Mouse (Mus musculus) forebrain, embryonic 14.5 days (tissue): ENCODE data around the gene Abca1. TPM values are rescaled to one million over a fixed set of nuclear protein-coding genes. Genes with fewer than 3 reads are reported as not detected.

Source experiments
- ATAC-seq: fragments of 200-750 bp; cut with Nextera tagmentation; 2 replicates; pipeline ENCODE4 v1.8.0; 2017; ENCODE audit warnings: mild to moderate bottlenecking, moderate library complexity
- DNase-seq: peaks from one replicate; pipeline ENCODE4 v3.0.0-alpha.2; 2015; ENCODE audit warnings: low spot score
- H3K27ac ChIP-seq: fragments of 300-500 bp; sonication (generic); 2 replicates; pipeline ENCODE4 v1.5.1; 2014; ENCODE audit warnings: low read depth, mild to moderate bottlenecking, control low read depth, low read length, moderate library complexity
- H3K27me3 ChIP-seq: fragments of 300-500 bp; sonication (generic); replicated peaks from 2 replicates; pipeline ENCODE4 v1.6.1; 2014; ENCODE audit warnings: low read length, control low read depth, mixed read lengths; ENCODE audit not compliant: control insufficient read depth, insufficient read depth
- H3K36me3 ChIP-seq: fragments of 300-500 bp; sonication (generic); 2 replicates; pipeline ENCODE4 v1.6.1; 2014; ENCODE audit warnings: low read length, control low read depth; ENCODE audit not compliant: control insufficient read depth, insufficient read depth
- H3K4me1 ChIP-seq: fragments of 300-500 bp; sonication (generic); 2 replicates; pipeline ENCODE4 v1.6.1; 2014; ENCODE audit warnings: antibody characterized with exemption, low read length, control low read depth; ENCODE audit not compliant: control insufficient read depth, insufficient read depth
- H3K4me2 ChIP-seq: fragments of 300-500 bp; sonication (generic); 2 replicates; pipeline ENCODE4 v1.6.1; 2014; ENCODE audit warnings: mild to moderate bottlenecking, control low read depth, low read length
- H3K4me3 ChIP-seq: fragments of 300-500 bp; sonication (generic); 2 replicates; pipeline ENCODE4 v1.5.1; 2014; ENCODE audit warnings: low read depth, low read length, control low read depth
- H3K9ac ChIP-seq: fragments of 300-500 bp; sonication (generic); 2 replicates; pipeline ENCODE4 v1.6.1; 2014; ENCODE audit warnings: mild to moderate bottlenecking, low read length, control low read depth, moderate library complexity
- H3K9me3 ChIP-seq: fragments of 300-500 bp; sonication (generic); replicated peaks from 2 replicates; pipeline ENCODE4 v1.6.1; 2016; ENCODE audit warnings: low read length, control low read depth, mixed read lengths; ENCODE audit not compliant: control insufficient read depth
- WGBS: fragments of 180-500 bp; shearing (Covaris S2); extraction: QIAGEN DNeasy Blood & Tissue Kit; methylation state at CpG from one replicate; pipeline ENCODE4 v1.1.7; 2014; 5-methylcytosine and 5-hydroxymethylcytosine counted together
- polyA plus RNA-seq: library from polyadenylated mRNA; unstranded; fragments of >200 nt; fragmentation: Nextera tagmentation; extraction: Ambion mirVana; gene quantifications from 2 replicates; pipeline ENCODE4 v1.2.1, GENCODE M21; 2014

Abca1 gene
- polyA plus RNA-seq, 1 experiment from 2014 or later, result 9.6 TPM

DNA sequence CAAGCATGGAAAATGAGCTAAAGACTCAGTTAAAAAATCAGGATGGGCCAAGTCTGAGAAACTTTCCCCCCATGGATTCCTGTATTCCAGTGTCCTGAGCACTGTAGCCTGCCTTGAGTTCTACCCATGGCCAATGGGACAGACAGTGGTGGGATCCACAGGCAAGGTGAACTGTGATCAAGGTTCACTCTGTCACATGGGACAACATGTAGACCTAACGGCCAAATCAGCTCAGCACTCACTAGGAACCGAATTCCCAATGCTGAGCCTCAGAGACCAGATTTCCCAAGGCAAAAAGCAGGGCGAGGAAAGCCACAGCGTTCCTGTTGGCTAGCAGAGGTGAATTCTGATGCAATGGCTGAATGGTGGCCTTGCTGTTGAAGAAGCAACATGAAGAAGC is 64.8 kb downstream of the Abca1 start:
- ATAC-seq, result no peak
- Histone ChIP-seq H3K4me1 (no peaks in the 10 kb centered on the region), H3K36me3 (no peaks in the 10 kb centered on the region), H3K4me3 (no peak overlapping the region), H3K27ac (no peak overlapping the region), H3K9ac (no peak overlapping the region), H3K4me2 (no peak overlapping the region), H3K27me3 (no peaks in the 10 kb centered on the region), H3K9me3 (no peaks in the 10 kb centered on the region)
- 89% methylated on average over 4 of the region's 4 CpGs for WGBS
- no peak for DNase-seq

DNA sequence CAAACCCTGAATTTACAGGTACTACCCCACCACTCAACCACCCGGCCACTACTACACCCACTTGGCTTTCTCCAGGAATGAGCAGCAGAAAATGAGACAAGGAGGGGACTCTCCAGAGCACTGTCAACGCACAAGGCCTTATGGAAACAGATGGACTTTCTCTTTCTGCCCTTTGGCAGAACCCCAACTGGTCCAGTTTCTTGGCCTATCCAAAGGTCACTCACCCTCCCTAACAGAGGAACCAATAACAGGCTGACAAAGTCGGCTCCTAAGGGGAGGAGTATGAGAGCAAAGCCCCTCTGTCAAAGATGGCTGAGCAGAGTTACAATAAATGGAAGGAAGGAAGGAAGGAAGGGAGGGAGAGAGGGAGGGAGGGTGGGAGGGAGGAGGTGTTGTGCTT is 65.4 kb downstream of the Abca1 start:
- no peaks in the 10 kb centered on the region for H3K27me3 ChIP-seq
- H3K9me3 ChIP-seq, result no peaks in the 10 kb centered on the region
- 84% methylated on average over 3 of the region's 3 CpGs for WGBS
- no peaks in the 10 kb centered on the region for H3K36me3 ChIP-seq
- no peak overlapping the region for H3K27ac ChIP-seq
- no peak overlapping the region for H3K9ac ChIP-seq
- ATAC-seq (no peak), DNase-seq (no peak)
- no peak overlapping the region for H3K4me3 ChIP-seq
- no peak overlapping the region for H3K4me2 ChIP-seq
- no peaks in the 10 kb centered on the region for H3K4me1 ChIP-seq

DNA sequence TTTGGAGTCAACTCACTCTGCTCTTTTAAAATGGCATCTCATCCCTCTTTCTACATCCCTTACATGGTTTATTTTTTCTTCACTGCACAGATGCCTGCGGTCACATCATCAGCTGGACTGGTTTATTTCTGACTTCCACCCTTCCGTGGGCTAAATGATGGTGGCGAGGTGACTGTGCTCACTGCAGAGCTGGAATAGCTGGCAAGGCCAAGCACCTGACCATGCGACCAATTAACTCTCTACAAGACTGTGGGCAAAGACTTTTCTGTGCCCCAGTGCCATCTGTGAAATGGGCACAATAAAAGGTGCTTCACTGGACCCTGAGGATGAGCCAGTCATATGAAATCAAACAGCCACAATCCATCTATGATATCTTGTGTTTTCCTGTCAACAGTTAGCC is 66.1 kb downstream of the Abca1 start:
- Histone ChIP-seq H3K9me3 (no peaks in the 10 kb centered on the region), H3K9ac (no peak overlapping the region), H3K4me2 (no peak overlapping the region), H3K4me1 (no peaks in the 10 kb centered on the region), H3K27me3 (no peaks in the 10 kb centered on the region), H3K27ac (no peak overlapping the region), H3K4me3 (no peak overlapping the region), H3K36me3 (peaks cover 2% of the 10 kb centered on the region; the same call in 1 of the 2 replicates)
- ATAC-seq, result no peak
- 93% methylated on average over 4 of the region's 4 CpGs for WGBS
- DNase-seq, result no peak

DNA sequence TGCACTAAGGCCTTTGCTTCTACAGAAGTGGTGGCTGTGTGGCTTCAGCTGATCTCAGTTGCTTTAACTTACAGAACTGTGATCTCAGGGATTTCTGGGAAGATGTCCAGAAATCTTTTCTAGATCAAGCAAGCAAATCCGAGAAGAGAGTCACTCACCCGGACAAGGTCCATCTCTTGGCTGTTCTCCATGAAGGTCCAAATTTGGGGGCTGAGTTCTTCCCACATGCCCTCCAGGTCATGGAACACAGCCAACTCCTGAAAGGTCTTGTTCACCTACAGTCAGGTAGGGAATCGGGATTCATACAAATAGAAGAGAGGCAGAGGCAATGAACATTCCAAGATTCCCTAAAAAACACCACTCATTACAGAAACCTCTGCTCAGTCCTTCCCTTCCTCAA is 70.1 kb downstream of the Abca1 start:
- no peaks in the 10 kb centered on the region for H3K9me3 ChIP-seq
- no peak overlapping the region for H3K4me2 ChIP-seq
- H3K27ac ChIP-seq, result no peak overlapping the region
- no peak for DNase-seq
- H3K4me1 ChIP-seq, result no peaks in the 10 kb centered on the region
- peaks cover 8% of the 10 kb centered on the region; the same call in 1 of the 2 replicates for H3K36me3 ChIP-seq
- no peaks in the 10 kb centered on the region for H3K27me3 ChIP-seq
- no peak for ATAC-seq
- WGBS, result 90% methylated on average over 3 of the region's 3 CpGs
- H3K4me3 ChIP-seq, result no peak overlapping the region
- H3K9ac ChIP-seq, result no peak overlapping the region

DNA sequence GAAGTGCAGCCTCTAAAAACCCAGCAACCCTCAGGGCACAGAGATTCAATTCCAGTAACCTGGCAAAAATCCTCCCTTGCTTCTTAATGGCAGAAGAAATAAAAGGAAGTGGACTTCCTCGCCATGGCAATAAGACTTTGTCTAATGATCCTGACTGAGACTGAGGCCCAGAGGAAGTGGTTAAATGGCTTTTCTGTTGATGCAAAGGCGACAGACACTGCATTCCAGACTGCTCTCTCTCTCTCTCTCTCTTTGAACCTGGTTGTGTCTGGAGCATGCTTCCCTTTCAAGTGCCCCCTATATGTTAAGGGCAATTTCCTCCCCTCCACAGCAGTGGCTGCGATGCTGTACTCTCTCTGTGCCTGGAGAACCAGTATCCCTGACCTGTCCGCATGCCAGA is 70.7 kb downstream of the Abca1 start:
- WGBS, result 81% methylated on average over 4 of the region's 4 CpGs
- H3K9ac ChIP-seq, result no peak overlapping the region
- no peak for DNase-seq

DNA sequence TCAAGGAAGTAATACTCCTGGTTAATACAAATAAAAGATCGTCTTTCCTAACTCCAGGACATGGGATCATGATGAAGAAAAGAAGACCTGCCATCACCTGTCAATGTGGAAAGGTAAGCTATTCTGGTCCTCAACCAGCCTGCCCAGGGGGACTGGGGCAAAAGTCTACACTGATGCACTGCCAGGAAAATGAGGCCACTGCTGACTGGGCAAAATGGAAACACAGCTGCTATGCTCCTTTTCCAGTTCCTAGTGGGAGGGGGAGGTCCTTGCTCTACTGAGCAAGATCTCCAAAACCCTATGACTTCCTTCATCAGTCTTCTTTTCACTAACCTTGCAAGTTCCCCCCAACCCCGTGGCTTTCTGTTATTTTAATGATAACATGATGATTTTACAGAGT is 73.1 kb downstream of the Abca1 start:
- no peaks in the 10 kb centered on the region for H3K27me3 ChIP-seq
- no peak overlapping the region for H3K4me2 ChIP-seq
- no peaks in the 10 kb centered on the region for H3K4me1 ChIP-seq
- no peak overlapping the region for H3K4me3 ChIP-seq
- no peaks in the 10 kb centered on the region for H3K9me3 ChIP-seq
- no peak for ATAC-seq
- 84% methylated on average over 2 of the region's 2 CpGs for WGBS
- H3K9ac ChIP-seq, result no peak overlapping the region
- no peak for DNase-seq
- H3K36me3 ChIP-seq, result peaks cover 12% of the 10 kb centered on the region
- H3K27ac ChIP-seq, result no peak overlapping the region

More for the DNA sequence above, 70.7 kb downstream of the Abca1 start:
- Histone ChIP-seq H3K36me3 (peaks cover 8% of the 10 kb centered on the region; the same call in 1 of the 2 replicates), H3K4me2 (no peak overlapping the region), H3K4me3 (no peak overlapping the region), H3K27ac (no peak overlapping the region), H3K4me1 (no peaks in the 10 kb centered on the region), H3K27me3 (no peaks in the 10 kb centered on the region), H3K9me3 (no peaks in the 10 kb centered on the region)
- no peak for ATAC-seq

DNA sequence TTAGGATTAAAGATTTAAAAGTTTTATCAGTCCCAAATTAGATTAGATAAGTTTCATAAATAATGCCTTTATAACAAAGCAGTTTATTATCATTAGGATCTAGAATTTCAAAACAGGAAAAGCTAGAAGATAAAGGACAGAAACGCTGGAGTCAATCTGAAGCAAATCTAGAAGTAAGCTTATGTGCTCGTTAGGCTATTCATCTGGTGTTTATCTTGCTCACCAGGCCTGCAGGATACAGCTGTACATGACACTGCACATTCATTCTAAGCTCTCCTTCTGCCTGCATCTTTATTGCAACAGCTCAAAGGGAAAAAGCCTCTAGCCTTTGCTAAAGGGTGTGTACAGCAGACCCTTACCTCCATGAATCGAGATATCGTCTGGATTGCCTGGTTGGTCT is 74.1 kb downstream of the Abca1 start:
- H3K4me2 ChIP-seq, result no peak overlapping the region
- no peak overlapping the region for H3K4me3 ChIP-seq
- H3K36me3 ChIP-seq, result peaks cover 12% of the 10 kb centered on the region
- H3K9ac ChIP-seq, result no peak overlapping the region
- H3K27ac ChIP-seq, result no peak overlapping the region
- no peak for ATAC-seq
- no peaks in the 10 kb centered on the region for H3K4me1 ChIP-seq
- H3K27me3 ChIP-seq, result no peaks in the 10 kb centered on the region
- WGBS, result 64% methylated on average over 4 of the region's 4 CpGs
- no peak for DNase-seq
- no peaks in the 10 kb centered on the region for H3K9me3 ChIP-seq

DNA sequence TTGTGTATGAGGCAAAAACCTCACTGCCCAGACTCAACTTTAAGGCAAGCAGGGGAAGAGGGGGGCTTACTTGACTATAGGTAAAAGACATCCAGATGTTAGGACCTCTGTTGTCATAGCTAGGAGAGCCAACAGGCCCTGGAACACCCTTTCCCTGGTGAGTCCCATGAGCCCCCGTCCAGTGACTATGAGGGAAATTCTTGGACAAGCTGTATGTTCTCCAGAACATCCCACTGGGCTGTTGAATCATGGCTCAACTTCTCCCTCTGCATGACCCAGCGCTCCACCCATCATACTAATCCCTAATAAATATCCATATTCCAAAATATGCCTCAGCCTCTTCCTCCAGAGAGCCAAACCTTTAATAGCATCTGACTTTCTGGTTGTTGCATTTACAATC is 76.6 kb downstream of the Abca1 start:
- Histone ChIP-seq H3K4me2 (no peak overlapping the region), H3K4me3 (no peak overlapping the region), H3K9ac (no peak overlapping the region), H3K36me3 (peaks cover 13% of the 10 kb centered on the region), H3K9me3 (no peaks in the 10 kb centered on the region), H3K27ac (no peak overlapping the region), H3K4me1 (no peaks in the 10 kb centered on the region), H3K27me3 (no peaks in the 10 kb centered on the region)
- DNase-seq (no peak), ATAC-seq (no peak)
- WGBS, result 98% methylated on average over 2 of the region's 2 CpGs

DNA sequence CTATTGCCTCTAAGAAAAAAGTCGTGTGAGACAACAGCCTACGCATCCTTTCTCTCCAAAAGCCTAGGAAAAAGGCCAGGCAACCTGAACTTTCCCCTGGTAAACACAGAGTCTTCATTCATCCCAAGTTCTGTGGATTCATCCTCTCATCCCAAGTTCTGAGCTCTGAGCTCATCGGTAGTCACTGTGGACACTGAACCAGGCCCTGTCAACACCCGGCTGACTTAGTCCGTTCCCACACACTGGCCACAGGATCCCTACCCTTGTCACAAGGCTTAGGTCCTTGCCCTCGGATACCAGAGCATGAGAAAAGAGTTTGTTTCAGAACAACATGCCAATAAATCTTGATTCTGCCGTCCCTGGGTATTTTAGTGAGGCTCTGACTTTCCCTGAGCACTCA is 77.2 kb downstream of the Abca1 start:
- Histone ChIP-seq H3K9me3 (no peaks in the 10 kb centered on the region), H3K27me3 (no peaks in the 10 kb centered on the region), H3K4me2 (no peak overlapping the region), H3K36me3 (peaks cover 14% of the 10 kb centered on the region), H3K9ac (no peak overlapping the region), H3K4me3 (no peak overlapping the region), H3K4me1 (no peaks in the 10 kb centered on the region), H3K27ac (no peak overlapping the region)
- WGBS, result 92% methylated on average over 7 of the region's 7 CpGs
- DNase-seq, result no peak
- no peak for ATAC-seq
